Mouse (Mus musculus): ENCODE results near the gene Olfr549. TPM values are rescaled to one million over a fixed set of nuclear protein-coding genes. Genes with fewer than 3 reads are reported as not detected.

Gene Olfr549
- not detected in 2 replicates for polyA plus RNA-seq (2011; ENCODE audit: insufficient read depth, insufficient read length, low replicate concordance, missing spikeins)

DNA sequence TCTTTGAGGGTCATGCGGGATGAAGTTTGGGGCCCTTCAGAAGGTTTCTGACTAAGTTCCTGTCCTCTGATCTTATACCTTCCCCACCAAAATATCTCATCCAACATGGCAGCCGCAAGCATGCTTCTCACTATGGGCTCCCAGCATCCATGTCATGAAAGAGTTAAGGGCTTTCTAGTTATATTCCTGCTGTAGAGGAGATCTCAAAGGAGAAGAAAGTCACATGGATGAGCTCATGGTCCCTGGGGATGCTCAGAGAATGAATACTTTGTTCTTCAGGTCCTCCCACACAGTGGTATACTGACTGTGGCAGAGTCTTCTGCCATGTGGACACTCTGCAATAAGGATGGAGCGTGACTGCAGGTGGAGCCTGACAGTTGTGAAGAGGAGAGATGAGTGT, at the start of gene Olfr549:
Olfr549 (plus strand) TSS at position 301 of the 400 bp plus-strand sequence.
- 82% methylated on average over 3 of the region's 3 CpGs for WGBS
- TF ChIP-seq POLR2A (IDR thresholded peaks at IDR 0.05; ENCODE audit: borderline replicate concordance, control insufficient read depth, low read depth, low read length) (no peak), CTCF (IDR thresholded peaks at IDR 0.05; ENCODE audit: control insufficient read depth, insufficient read depth, low read length) (no peak)
- Histone ChIP-seq H3K27ac (ENCODE audit: control insufficient read depth, insufficient read depth, low read depth, low read length, poor library complexity) (no peak within 1 kb of the TSS), H3K4me1 (ENCODE audit: control insufficient read depth, insufficient read depth, low read length) (no peaks in the 10 kb centered on the region; the same call in 1 of the 2 replicates), H3K4me3 (replicated peaks; ENCODE audit: control insufficient read depth, low read depth, low read length) (no peak within 1 kb of the TSS)

DNA sequence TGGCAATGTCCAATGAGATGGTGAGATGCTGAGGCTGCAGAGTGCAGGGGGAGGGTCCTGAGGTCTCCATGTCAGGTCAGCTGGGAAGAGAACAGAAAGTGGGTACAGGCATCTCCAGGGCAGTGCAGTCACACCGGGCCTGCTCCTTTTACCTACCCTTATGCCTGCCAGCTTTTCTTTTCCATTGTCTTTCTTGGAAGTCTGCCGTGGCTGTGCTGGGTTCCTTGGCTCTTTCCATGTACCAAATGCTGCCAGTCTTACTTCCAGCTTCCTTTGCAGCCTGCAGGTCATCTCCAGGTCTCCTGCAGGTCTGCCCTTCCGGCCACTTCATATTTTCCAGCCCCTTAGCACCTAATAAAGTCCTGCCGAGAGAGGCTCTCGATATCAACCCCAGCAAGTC, 47.7 kb upstream of the Olfr549 start:
- H3K4me1 ChIP-seq (ENCODE audit: control insufficient read depth, insufficient read depth, low read length): no peaks in the 10 kb centered on the region
- no peak overlapping the region for H3K27ac ChIP-seq (ENCODE audit: control insufficient read depth, insufficient read depth, low read depth, low read length, poor library complexity)
- 80% methylated on average over 5 of the region's 5 CpGs for WGBS
- H3K4me3 ChIP-seq (replicated peaks; ENCODE audit: control insufficient read depth, low read depth, low read length): no peak overlapping the region
- TF ChIP-seq POLR2A (IDR thresholded peaks at IDR 0.05; ENCODE audit: borderline replicate concordance, control insufficient read depth, low read depth, low read length) (no peak), CTCF (IDR thresholded peaks at IDR 0.05; ENCODE audit: control insufficient read depth, insufficient read depth, low read length) (no peak)

DNA sequence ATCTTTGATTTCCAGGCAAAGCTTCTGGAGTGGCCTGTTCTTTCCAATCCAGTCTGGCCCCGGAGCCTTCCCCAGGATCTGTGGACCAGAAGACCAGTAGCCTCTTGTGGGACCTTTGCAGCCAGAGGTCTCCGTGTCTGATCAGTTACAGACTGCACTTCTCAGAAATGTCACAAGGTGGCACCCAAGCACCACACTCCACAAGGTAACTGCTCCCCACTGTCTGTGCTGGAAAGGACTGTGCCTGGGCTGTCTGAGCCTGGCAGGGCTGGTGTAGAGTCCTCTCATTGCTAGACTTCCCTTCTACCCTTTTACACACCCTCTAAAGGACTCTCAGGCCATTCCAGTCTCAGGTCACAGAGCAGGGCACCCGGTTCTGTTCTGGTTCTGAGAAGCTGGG, 42.8 kb upstream of the Olfr549 start:
- WGBS: 32% methylated on average over 3 of the region's 3 CpGs
- H3K4me1 ChIP-seq (ENCODE audit: control insufficient read depth, insufficient read depth, low read length): no peaks in the 10 kb centered on the region
- TF ChIP-seq CTCF (IDR thresholded peaks at IDR 0.05; ENCODE audit: control insufficient read depth, insufficient read depth, low read length) (peak; percentile 77), POLR2A (IDR thresholded peaks at IDR 0.05; ENCODE audit: borderline replicate concordance, control insufficient read depth, low read depth, low read length) (no peak)

DNA sequence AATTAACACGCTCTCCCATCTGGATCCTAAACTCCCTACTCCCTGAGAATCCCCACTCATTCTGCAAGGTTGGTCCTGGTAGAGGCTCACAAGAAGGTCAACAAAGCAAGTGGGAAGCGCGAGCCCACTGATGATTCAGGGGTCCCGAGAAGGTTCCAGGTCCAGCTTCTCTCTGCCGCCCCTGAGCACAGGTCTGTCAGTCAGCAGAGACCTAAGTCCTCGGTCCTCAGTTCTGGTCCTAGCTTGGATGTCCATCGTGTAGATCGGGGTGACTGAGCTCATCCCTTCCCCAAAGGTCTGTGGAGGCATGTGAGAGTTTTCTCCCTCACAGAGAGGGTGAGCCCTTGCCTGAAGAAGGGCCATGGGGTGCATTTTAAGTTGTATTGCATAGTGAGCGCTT, 41.6 kb upstream of the Olfr549 start:
- no peak overlapping the region for H3K4me3 ChIP-seq (replicated peaks; ENCODE audit: control insufficient read depth, low read depth, low read length)
- 89% methylated on average over 9 of the region's 9 CpGs for WGBS

More for the DNA sequence above, 42.8 kb upstream of the Olfr549 start:
- Histone ChIP-seq H3K27ac (ENCODE audit: control insufficient read depth, insufficient read depth, low read depth, low read length, poor library complexity) (no peak overlapping the region), H3K4me3 (replicated peaks; ENCODE audit: control insufficient read depth, low read depth, low read length) (no peak overlapping the region)

DNA sequence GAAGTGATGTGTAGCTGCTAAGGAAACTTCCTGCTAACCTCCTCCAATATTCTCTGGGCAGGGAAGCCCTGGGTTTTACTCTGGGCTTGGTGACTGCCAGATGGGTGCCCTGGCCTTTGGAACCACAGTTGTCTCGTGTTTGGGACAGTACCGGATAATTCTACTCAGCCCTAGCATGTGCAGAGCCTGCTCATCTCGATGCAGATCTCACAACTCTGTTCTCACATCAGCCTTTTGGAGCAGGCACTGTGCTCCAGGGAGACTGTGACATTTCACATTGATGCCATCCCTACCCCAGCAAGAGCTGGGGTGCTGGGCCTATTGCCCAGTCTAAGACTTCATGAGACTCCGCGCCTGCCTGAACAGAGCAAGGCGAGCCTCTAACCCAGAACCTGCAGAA, 41.0 kb upstream of the Olfr549 start:
- 83% methylated on average over 6 of the region's 6 CpGs for WGBS
- H3K27ac ChIP-seq (ENCODE audit: control insufficient read depth, insufficient read depth, low read depth, low read length, poor library complexity): no peak overlapping the region
- no peak overlapping the region for H3K4me3 ChIP-seq (replicated peaks; ENCODE audit: control insufficient read depth, low read depth, low read length)
- H3K4me1 ChIP-seq (ENCODE audit: control insufficient read depth, insufficient read depth, low read length): no peaks in the 10 kb centered on the region
- no peak for TF ChIP-seq CTCF (IDR thresholded peaks at IDR 0.05; ENCODE audit: control insufficient read depth, insufficient read depth, low read length)
- no peak for TF ChIP-seq POLR2A (IDR thresholded peaks at IDR 0.05; ENCODE audit: borderline replicate concordance, control insufficient read depth, low read depth, low read length)

More for the DNA sequence above, 41.6 kb upstream of the Olfr549 start:
- no peak overlapping the region for H3K27ac ChIP-seq (ENCODE audit: control insufficient read depth, insufficient read depth, low read depth, low read length, poor library complexity)
- no peaks in the 10 kb centered on the region for H3K4me1 ChIP-seq (ENCODE audit: control insufficient read depth, insufficient read depth, low read length)
- TF ChIP-seq POLR2A (IDR thresholded peaks at IDR 0.05; ENCODE audit: borderline replicate concordance, control insufficient read depth, low read depth, low read length) (no peak), CTCF (IDR thresholded peaks at IDR 0.05; ENCODE audit: control insufficient read depth, insufficient read depth, low read length) (no peak)

DNA sequence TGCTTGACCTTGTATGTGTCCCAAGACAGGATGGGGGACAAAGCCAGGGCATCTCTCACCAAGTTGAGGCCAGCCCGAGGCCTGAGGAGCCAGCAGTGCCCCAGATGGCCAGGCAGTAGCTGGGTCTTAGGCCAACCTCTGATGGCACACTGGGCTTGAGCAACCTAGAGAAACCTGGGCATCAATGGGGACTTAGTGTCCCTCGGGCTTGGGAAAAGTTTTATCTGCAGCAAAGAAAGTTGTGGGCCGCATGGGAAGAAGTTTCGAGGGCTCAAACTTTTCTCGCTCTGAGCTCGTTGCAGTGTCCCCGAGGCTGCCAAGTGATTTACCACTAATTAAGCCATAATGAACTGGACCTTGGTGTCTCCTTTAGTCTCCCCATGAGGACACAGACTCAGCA, 39.9 kb upstream of the Olfr549 start:
- TF ChIP-seq CTCF (IDR thresholded peaks at IDR 0.05; ENCODE audit: control insufficient read depth, insufficient read depth, low read length) (no peak), POLR2A (IDR thresholded peaks at IDR 0.05; ENCODE audit: borderline replicate concordance, control insufficient read depth, low read depth, low read length) (no peak)
- 85% methylated on average over 7 of the region's 7 CpGs for WGBS
- no peak overlapping the region for H3K27ac ChIP-seq (ENCODE audit: control insufficient read depth, insufficient read depth, low read depth, low read length, poor library complexity)
- no peaks in the 10 kb centered on the region; the same call in 1 of the 2 replicates for H3K4me1 ChIP-seq (ENCODE audit: control insufficient read depth, insufficient read depth, low read length)
- H3K4me3 ChIP-seq (replicated peaks; ENCODE audit: control insufficient read depth, low read depth, low read length): no peak overlapping the region

DNA sequence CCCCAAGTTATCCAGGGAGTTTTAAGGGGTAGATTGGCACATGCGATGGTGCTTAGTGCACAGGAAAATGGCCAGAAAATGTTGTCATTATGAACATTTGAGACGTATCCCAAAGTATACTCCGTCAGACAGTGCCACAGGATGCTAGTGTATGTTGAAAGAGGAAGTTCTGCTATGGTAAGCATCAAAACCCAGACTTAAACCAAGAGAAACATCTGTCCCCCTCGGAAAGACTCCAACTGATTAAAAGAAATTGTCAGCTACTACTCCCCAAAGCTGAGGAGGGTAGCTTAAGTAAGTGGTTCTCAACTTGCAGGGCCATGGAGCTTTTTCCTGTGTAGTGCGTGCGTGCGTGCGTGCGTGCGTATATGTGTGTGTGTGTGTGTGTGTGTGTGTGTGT, 37.7 kb upstream of the Olfr549 start:
- TF ChIP-seq CTCF (IDR thresholded peaks at IDR 0.05; ENCODE audit: control insufficient read depth, insufficient read depth, low read length) (no peak), POLR2A (IDR thresholded peaks at IDR 0.05; ENCODE audit: borderline replicate concordance, control insufficient read depth, low read depth, low read length) (no peak)
- Histone ChIP-seq H3K27ac (ENCODE audit: control insufficient read depth, insufficient read depth, low read depth, low read length, poor library complexity) (no peak overlapping the region), H3K4me3 (replicated peaks; ENCODE audit: control insufficient read depth, low read depth, low read length) (no peak overlapping the region), H3K4me1 (ENCODE audit: control insufficient read depth, insufficient read depth, low read length) (no peaks in the 10 kb centered on the region; the same call in 1 of the 2 replicates)
- WGBS: 47% methylated on average over 10 of the region's 10 CpGs

DNA sequence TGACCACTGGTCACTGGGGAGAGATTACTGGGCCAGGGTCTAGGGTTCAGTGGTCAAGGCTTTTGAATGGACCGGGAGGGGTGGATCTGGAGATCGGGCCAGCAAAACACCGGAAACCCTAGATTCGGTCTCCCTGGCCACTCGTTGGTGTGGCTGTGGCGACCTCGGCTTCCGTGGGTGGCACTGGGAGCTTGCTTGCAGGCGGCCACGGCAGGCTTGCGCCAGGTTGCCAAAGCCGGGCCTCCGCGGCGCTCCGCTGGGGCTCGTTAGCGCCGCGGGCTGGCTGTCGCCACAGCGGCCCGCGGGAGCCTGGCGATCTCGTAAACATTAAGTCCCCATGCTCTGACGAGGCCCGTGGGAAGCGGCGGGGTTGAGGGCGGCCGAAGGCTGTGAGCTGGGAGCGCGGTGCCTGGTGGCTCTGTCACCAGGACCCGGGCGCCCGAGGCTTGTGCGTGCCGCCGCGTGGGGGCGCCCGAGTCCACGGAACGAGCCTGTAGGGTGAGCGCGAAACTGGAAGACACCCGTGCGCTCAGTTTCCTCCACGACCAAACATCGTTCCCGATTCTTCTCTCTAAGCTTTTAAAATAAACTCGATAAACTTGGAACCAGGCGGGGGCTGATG, 36.7 kb upstream of the Olfr549 start:
- TF ChIP-seq CTCF (IDR thresholded peaks at IDR 0.05; ENCODE audit: control insufficient read depth, insufficient read depth, low read length) (peak; percentile 80), POLR2A (IDR thresholded peaks at IDR 0.05; ENCODE audit: borderline replicate concordance, control insufficient read depth, low read depth, low read length) (no peak; the same call in 1 of the 2 replicates)
- WGBS: under 1% methylated on average over 54 of the region's 54 CpGs
- Histone ChIP-seq H3K27ac (ENCODE audit: control insufficient read depth, insufficient read depth, low read depth, low read length, poor library complexity) (no peak overlapping the region), H3K4me1 (ENCODE audit: control insufficient read depth, insufficient read depth, low read length) (no peaks in the 10 kb centered on the region; the same call in 1 of the 2 replicates), H3K4me3 (replicated peaks; ENCODE audit: control insufficient read depth, low read depth, low read length) (no peak overlapping the region)
